Mouse (Mus musculus): ENCODE data around the gene Chn2.

Gene Chn2

DNA sequence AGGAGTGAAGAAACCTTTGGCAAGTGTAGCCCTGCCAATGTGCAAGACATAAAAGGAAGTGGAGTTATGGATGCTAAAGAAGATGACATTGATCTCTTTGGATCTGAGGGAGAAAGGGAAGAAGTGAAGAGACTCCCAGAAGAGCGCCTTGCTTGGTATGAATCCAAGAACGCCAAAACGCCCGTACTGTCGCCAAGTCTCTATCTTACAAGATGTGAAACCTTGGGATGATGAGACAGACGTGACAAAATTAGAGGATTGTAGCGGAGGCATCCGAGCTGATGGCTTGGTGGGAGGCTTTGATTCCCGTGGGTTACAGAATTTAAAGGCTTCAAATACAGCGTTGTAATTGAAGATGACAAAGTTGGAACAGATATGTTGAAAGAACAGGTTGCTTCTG is 302.9 kb downstream of the Chn2 start:
- DNase-seq (ENCODE audit: low spot score): no peak
